Mouse (Mus musculus) liver, embryonic 11.5 days (tissue): ENCODE data around the gene Pigk. TPM values are rescaled to one million over a fixed set of nuclear protein-coding genes. Genes with fewer than 3 reads are reported as not detected.

Experiments
- ATAC-seq: fragments of 200-750 bp; cut with Nextera tagmentation; replicated peaks from 2 replicates; pipeline ENCODE4 v1.8.0; 2017; ENCODE audit warnings: moderate number of reproducible peaks, mild to moderate bottlenecking, moderate TSS enrichment, moderate library complexity; ENCODE audit not compliant: low FRiP score
- DNase-seq: peaks from one replicate; pipeline ENCODE4 v3.0.0-alpha.2; 2017; ENCODE audit warnings: low spot score
- H3K27ac ChIP-seq: fragments of 300-500 bp; sonication (generic); 2 replicates; pipeline ENCODE4 v1.5.1; 2014; ENCODE audit warnings: mild to moderate bottlenecking, low read depth, low read length, control low read depth
- H3K27me3 ChIP-seq: fragments of 300-500 bp; sonication (generic); replicated peaks from 2 replicates; pipeline ENCODE4 v1.6.1; 2014; ENCODE audit warnings: low read length, mixed read lengths; ENCODE audit not compliant: control insufficient read depth, insufficient read depth
- H3K36me3 ChIP-seq: fragments of 300-500 bp; sonication (generic); 2 replicates; pipeline ENCODE4 v1.6.1; 2014; ENCODE audit warnings: mild to moderate bottlenecking, low read length, moderate library complexity, mixed read lengths; ENCODE audit not compliant: control insufficient read depth, insufficient read depth
- H3K4me1 ChIP-seq: fragments of 300-500 bp; sonication (generic); replicated peaks from 2 replicates; pipeline ENCODE4 v1.6.1; 2014; ENCODE audit warnings: low read length, mixed read lengths; ENCODE audit not compliant: control insufficient read depth, insufficient read depth
- H3K4me2 ChIP-seq: fragments of 300-500 bp; sonication (generic); 2 replicates; pipeline ENCODE4 v1.6.1; 2014; ENCODE audit warnings: mild to moderate bottlenecking, control low read depth, moderate library complexity
- H3K4me3 ChIP-seq: fragments of 300-500 bp; sonication (generic); 2 replicates; pipeline ENCODE4 v1.5.1; 2014; ENCODE audit warnings: low read depth, low read length, control low read depth
- H3K9ac ChIP-seq: fragments of 300-500 bp; sonication (generic); 2 replicates; pipeline ENCODE4 v1.6.1; 2014; ENCODE audit warnings: low read depth, low read length, control low read depth
- H3K9me3 ChIP-seq: fragments of 300-500 bp; sonication (generic); 2 replicates; pipeline ENCODE4 v1.6.1; 2016; ENCODE audit warnings: low read length, inconsistent platforms, mixed read lengths; ENCODE audit not compliant: control insufficient read depth
- WGBS: fragments of 180-500 bp; shearing (Covaris S2); extraction: QIAGEN DNeasy Blood & Tissue Kit; methylation state at CpG from one replicate; pipeline ENCODE4 v1.1.7; 2014; 5-methylcytosine and 5-hydroxymethylcytosine counted together
- polyA plus RNA-seq: library from polyadenylated mRNA; unstranded; fragments of >200 nt; fragmentation: Nextera tagmentation; extraction: Ambion mirVana; gene quantifications from 2 replicates; pipeline ENCODE4 v1.2.1, GENCODE M21; 2014

Pigk gene
- polyA plus RNA-seq = 40.2 and 44.2 TPM in 2 replicates

DNA sequence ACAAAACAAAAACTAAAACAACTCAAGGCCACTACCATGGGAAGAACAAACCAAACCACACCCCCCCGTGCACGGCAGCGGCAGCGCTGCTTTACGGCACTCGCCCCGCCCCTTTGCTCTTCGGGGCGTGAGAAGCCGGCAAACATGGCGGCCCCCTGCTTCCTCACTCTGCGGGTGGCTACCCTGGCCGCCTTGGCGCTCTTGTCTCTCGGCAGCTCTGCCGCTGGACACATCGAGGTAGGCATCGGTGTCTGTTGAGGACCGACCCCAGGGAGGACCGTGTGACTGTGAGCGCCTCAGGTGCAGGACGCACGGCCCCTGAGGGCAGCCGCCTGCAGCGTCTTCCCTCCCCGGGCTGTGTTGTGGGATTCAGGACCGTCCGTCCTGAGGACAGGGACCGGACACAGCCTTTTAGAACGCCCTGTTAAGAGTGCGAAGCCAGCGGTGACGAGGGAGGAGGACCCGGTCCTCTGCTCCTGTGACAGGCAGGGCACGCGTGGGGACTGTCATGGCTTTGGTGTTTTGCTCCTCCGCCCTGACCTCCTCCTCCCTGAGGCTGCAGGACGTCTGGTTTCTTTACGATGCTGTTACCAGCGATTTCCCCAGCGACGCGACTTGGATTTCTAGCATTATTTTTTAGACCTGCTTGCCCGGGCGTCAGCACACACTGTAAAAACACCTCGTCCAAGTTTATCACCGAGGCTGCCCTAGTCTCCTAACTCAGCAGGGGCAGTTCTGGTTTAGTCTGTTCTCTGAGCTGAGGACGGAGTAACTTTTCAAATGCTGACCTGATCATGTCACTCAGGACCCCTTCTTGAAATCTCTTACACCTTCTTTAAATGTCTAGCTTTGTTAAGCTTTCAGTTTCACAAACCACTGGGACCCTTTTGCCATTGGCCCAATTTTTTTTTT lies at the start of gene Pigk:
Pigk (plus strand) TSS at position 110 of the 912 bp plus-strand sequence.
- ATAC-seq (peak; percentile 83), DNase-seq (peak; percentile 90)
- Histone ChIP-seq H3K9ac (peak within 1 kb of the TSS; percentile 73), H3K9me3 (no peaks in the 10 kb centered on the region), H3K27ac (no peak within 1 kb of the TSS), H3K36me3 (no peaks in the 10 kb centered on the region), H3K27me3 (no peaks in the 10 kb centered on the region), H3K4me2 (peak within 1 kb of the TSS; percentile 81), H3K4me3 (peak within 1 kb of the TSS; percentile 72), H3K4me1 (peaks cover 4% of the 10 kb centered on the region)
- WGBS = 1% methylated on average over 48 of the region's 48 CpGs

DNA sequence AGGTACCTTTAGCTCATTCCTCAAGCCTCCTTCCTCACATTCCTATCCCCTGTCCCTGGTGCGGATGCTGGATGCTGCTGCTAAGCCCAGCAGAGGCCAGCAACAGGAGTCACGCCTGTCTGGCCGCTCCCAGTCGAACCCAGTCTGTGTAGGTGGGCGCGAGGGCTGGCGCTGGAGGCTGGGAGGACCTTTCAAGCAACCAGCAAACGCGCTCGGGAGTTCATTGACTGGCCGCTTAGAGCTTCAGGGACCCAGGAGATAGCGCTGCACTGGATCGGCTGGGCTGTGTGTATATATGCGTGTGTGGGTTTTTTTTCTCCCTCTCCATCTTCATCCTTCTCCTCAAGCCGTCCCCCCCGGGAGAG lies 46.9 kb upstream of the Pigk start:
- Histone ChIP-seq H3K4me3 (peak overlapping the region; percentile 42), H3K27ac (no peak overlapping the region), H3K36me3 (no peaks in the 10 kb centered on the region), H3K9ac (no peak overlapping the region), H3K4me1 (no peaks in the 10 kb centered on the region; the same call in 1 of the 2 replicates), H3K27me3 (peaks cover 45% of the 10 kb centered on the region), H3K4me2 (peak overlapping the region; percentile 71), H3K9me3 (no peaks in the 10 kb centered on the region)
- whole genome bisulfite sequencing = 1% methylated on average over 16 of the region's 16 CpGs
- ATAC-seq = no peak
- DNase-seq = peak; percentile 38

DNA sequence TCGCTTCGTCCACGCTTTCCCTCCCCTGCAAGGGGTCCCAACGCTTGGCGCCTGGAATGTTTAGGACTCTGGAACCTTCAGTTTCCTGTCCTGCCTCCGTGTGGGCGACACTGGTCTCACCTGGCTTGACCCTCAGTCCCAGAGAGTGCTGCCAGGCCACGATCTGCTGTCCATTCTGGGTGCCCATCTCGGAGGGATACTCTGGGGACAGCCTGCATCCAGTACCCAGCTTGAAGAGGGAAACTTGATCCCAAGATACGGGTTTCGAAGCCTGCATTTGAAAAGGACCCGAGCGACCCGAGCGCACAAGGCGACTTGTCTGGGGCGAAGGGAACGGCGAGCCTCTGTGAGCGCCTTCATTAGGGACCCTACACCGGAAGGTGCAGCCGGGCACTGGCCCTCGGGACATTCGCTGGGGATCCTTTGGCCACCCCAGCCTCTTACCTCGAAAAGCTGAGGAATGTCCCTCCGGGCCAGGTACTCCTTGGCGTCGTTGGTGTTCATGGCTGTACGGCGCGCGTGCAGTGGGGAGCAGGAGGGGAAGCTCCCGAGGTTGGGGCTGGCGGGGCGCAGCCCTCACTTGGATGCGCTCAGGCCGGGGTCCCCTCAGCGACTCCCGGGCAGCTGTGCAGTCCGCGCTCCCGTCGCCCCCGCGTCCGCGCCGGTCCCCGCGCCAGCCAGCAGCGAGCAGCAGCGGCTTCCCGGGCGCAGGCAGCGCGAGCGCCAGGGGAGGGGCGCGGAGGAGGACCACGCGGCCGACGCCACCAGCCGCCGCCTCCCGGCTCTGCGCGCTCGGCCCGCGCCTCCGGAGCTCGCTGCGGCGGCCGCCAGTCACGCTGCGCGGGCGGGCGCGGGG lies 46.3 kb upstream of the Pigk start:
- Histone ChIP-seq H3K4me2 (peak overlapping the region; percentile 71), H3K27me3 (peaks cover 45% of the 10 kb centered on the region), H3K9ac (no peak overlapping the region), H3K4me1 (no peaks in the 10 kb centered on the region; the same call in 1 of the 2 replicates), H3K27ac (no peak overlapping the region), H3K4me3 (peak overlapping the region; percentile 42), H3K9me3 (no peaks in the 10 kb centered on the region), H3K36me3 (no peaks in the 10 kb centered on the region)
- DNase-seq = peak; percentile 45
- WGBS = under 1% methylated on average over 70 of the region's 82 CpGs
- ATAC-seq = 0 out of 2 replicates have a peak, but pooled peaks have one; percentile 36

DNA sequence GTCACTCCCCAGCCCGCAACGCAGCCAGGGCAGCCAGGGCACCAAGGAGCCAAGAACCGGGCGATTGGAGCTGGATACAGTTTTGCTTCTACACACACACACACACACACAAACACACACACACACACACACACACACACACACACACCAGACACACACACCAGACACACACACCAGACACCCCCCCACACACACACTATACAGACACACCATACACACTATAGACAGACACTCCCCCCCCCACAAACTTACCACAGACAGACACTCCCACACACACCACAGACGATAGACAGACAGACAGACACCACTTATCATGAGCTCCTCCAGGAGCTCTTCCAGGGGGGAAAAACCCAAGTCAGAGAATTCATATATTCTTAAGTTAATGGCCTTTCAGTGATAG lies 45.7 kb upstream of the Pigk start, which contains the start of gene Ak5:
Ak5 (minus strand) TSS at position 122 of the 400 bp plus-strand sequence.
- Histone ChIP-seq H3K9ac (no peak within 1 kb of the TSS), H3K36me3 (no peaks in the 10 kb centered on the region), H3K4me3 (peak within 1 kb of the TSS; percentile 42), H3K27me3 (peaks cover 45% of the 10 kb centered on the region), H3K27ac (no peak within 1 kb of the TSS), H3K4me1 (no peaks in the 10 kb centered on the region; the same call in 1 of the 2 replicates), H3K9me3 (no peaks in the 10 kb centered on the region), H3K4me2 (peak within 1 kb of the TSS; percentile 71)
- ATAC-seq = no peak
- peak; percentile 23 for DNase-seq
- 3% methylated on average over 5 of the region's 5 CpGs for whole genome bisulfite sequencing

DNA sequence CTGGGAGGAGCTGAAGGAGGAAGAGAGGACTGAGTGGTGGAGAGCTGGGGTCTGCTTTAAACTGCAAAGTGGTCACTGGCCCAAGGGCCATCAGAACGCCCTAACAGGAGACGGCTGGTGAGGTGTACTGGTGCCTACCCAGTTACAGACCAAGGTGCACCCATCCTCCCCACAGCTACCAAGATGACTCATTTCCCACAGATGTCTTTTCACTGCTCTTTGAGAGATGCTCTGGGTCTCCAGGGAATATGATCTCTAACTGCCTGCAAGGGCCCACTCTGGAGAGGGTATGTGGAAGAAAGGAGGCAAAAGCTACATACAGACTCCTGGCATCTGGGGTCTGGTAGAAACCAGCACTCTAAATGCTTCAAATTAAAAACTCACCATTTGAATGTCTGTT lies 45.1 kb upstream of the Pigk start:
- ATAC-seq (no peak), DNase-seq (no peak)
- Histone ChIP-seq H3K9ac (no peak overlapping the region), H3K36me3 (no peaks in the 10 kb centered on the region), H3K9me3 (no peaks in the 10 kb centered on the region), H3K4me2 (no peak overlapping the region), H3K27me3 (peaks cover 45% of the 10 kb centered on the region), H3K4me3 (no peak overlapping the region; the same call in 1 of the 2 replicates), H3K4me1 (no peaks in the 10 kb centered on the region; the same call in 1 of the 2 replicates), H3K27ac (no peak overlapping the region)
- WGBS = 71% methylated on average over 2 of the region's 2 CpGs

DNA sequence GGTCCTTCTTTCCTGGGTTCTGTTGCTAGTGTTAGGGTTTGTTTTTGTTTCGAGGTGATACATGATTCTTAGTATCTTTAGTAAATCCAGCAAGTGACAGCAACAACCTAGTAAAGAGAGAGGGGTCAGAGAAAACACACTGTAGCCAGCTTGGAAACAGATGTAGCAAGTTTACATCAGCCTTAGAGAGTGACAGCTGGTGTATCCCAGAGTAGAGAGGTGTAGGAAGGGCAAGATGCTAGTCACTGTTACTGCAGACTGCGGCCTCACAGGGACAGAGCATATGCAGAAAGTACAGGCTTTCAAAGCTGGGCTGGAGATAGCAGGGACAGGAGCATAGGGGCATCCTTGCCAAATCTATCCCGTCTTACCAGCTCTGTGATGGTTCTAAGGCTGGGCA lies 44.1 kb upstream of the Pigk start:
- Histone ChIP-seq H3K27ac (no peak overlapping the region), H3K9ac (no peak overlapping the region), H3K36me3 (no peaks in the 10 kb centered on the region), H3K4me2 (no peak overlapping the region), H3K4me1 (no peaks in the 10 kb centered on the region; the same call in 1 of the 2 replicates), H3K27me3 (peaks cover 44% of the 10 kb centered on the region), H3K9me3 (no peaks in the 10 kb centered on the region), H3K4me3 (no peak overlapping the region)
- WGBS = 70% methylated on average over 3 of the region's 3 CpGs
- ATAC-seq (no peak), DNase-seq (no peak)

DNA sequence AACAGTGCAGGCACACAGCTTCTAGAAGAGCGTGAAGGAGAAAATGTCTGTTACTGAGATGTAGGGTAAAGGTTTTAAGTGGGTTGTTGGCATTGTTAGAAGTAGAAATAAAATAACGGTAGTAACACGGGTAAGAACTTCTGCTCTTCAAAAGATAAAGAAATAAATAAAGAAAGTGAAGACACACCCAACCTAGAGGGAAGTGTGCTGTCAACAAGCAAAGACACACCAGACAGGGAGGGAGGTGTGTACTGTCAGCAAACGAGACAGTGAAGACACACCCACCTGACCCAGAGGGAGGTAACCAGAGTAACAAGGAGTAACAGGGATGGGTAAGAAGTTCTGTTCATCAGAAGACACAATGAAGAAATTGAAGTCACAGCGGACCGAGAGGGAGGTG lies 39.2 kb upstream of the Pigk start:
- ATAC-seq = no peak
- WGBS = 65% methylated on average over 6 of the region's 6 CpGs

DNA sequence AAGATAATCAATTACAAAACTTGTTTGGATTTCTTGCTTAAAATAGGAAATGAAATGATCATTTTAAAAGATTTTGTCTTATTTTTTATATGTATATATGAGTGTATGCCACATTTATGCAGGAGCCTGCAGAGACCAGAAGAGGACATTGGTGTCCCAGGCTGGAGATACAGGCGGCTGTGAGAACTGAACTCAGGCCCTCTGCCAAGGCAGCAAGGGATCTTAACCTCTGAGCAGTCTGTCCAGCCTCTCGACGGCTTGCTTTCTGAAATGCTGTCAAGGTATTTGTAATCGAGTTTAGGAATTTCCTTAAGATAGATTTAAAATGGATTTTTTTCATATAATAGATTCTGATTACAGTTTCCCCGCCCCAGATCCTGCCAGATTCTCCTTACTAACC lies 25.4 kb upstream of the Pigk start:
- Histone ChIP-seq H3K4me2 (no peak overlapping the region), H3K9me3 (no peaks in the 10 kb centered on the region), H3K27me3 (no peaks in the 10 kb centered on the region), H3K4me3 (no peak overlapping the region), H3K9ac (no peak overlapping the region), H3K4me1 (no peaks in the 10 kb centered on the region), H3K27ac (no peak overlapping the region), H3K36me3 (no peaks in the 10 kb centered on the region)
- 77% methylated on average over 5 of the region's 5 CpGs for WGBS
- DNase-seq = no peak
- ATAC-seq = no peak

More for the DNA sequence above, 39.2 kb upstream of the Pigk start:
- H3K9me3 ChIP-seq = no peaks in the 10 kb centered on the region
- H3K4me2 ChIP-seq = no peak overlapping the region
- no peak overlapping the region for H3K4me3 ChIP-seq
- H3K4me1 ChIP-seq = no peaks in the 10 kb centered on the region
- no peak overlapping the region for H3K27ac ChIP-seq
- no peak for DNase-seq
- H3K27me3 ChIP-seq = peaks cover 4% of the 10 kb centered on the region
- no peaks in the 10 kb centered on the region for H3K36me3 ChIP-seq
- H3K9ac ChIP-seq = no peak overlapping the region
